Mouse (Mus musculus) bone marrow, adult 2 months (tissue): ENCODE measurements around the gene 6030408B16Rik. TPM values are rescaled to one million over a fixed set of nuclear protein-coding genes. Genes with fewer than 3 reads are reported as not detected.

Experiments
- H3K27ac ChIP-seq: fragments of 200-500 bp; 2 replicates; pipeline ENCODE4 v1.5.1; 2012; ENCODE audit warnings: low read depth, mild to moderate bottlenecking, control low read depth, inconsistent platforms, low read length; ENCODE audit not compliant: control insufficient read depth, poor library complexity, insufficient read depth
- H3K4me1 ChIP-seq: fragments of 200-500 bp; 2 replicates; pipeline ENCODE4 v1.6.1; 2011; ENCODE audit warnings: low read length; ENCODE audit not compliant: control insufficient read depth, insufficient read depth
- H3K4me3 ChIP-seq: fragments of 200-500 bp; replicated peaks from 2 replicates; pipeline ENCODE3; 2011; ENCODE audit warnings: mild to moderate bottlenecking, low read depth, low read length, control low read depth; ENCODE audit not compliant: control insufficient read depth
- CTCF ChIP-seq: fragments of 200-500 bp; IDR thresholded peaks from 2 replicates; pipeline ENCODE4 v1.5.1; 2011; ENCODE audit warnings: low read length, control low read depth; ENCODE audit not compliant: control insufficient read depth, insufficient read depth
- POLR2A ChIP-seq: fragments of 200-500 bp; IDR thresholded peaks from 2 replicates; pipeline ENCODE4 v1.6.1; 2011; ENCODE audit warnings: low read depth, mild to moderate bottlenecking, control low read depth, low read length, borderline replicate concordance; ENCODE audit not compliant: control insufficient read depth
- WGBS: fragments of 180-500 bp; shearing (Covaris S2); methylation state at CpG from one replicate; pipeline ENCODE4 v1.1.7; 2018; 5-methylcytosine and 5-hydroxymethylcytosine counted together
- polyA plus RNA-seq: library from polyadenylated mRNA; stranded (reverse); fragments of >200 nt; gene quantifications from 2 replicates; pipeline ENCODE4 v1.2.4, GENCODE M21; 2011; ENCODE audit warnings: low replicate concordance; ENCODE audit not compliant: missing spikeins, insufficient read depth, insufficient read length

6030408B16Rik gene
- polyA plus RNA-seq, 1 experiment, result 1.4 TPM

DNA sequence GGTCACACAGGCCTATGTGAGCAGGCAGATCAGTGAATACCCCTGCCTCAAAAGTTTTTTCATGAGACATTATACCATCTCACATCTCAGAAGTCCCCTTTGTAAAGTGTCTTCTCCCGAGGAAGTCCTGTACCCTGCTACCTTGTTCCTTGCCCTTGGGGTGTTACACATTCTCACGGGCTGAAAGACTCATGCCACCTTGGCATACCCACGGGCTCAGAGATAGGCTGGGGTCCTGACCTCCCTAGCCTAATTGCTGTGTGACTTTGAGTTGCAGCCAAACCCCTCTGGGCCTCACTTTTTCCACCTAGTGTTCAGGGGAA is 39.5 kb upstream of the 6030408B16Rik start:
- Histone ChIP-seq H3K4me3 (peak overlapping the region; percentile 43), H3K27ac (peak overlapping the region; percentile 16; the same call in 1 of the 2 replicates), H3K4me1 (peaks cover 9% of the 10 kb centered on the region)
- TF ChIP-seq POLR2A (no peak), CTCF (no peak)
- 32% methylated on average over 3 of the region's 3 CpGs for WGBS

DNA sequence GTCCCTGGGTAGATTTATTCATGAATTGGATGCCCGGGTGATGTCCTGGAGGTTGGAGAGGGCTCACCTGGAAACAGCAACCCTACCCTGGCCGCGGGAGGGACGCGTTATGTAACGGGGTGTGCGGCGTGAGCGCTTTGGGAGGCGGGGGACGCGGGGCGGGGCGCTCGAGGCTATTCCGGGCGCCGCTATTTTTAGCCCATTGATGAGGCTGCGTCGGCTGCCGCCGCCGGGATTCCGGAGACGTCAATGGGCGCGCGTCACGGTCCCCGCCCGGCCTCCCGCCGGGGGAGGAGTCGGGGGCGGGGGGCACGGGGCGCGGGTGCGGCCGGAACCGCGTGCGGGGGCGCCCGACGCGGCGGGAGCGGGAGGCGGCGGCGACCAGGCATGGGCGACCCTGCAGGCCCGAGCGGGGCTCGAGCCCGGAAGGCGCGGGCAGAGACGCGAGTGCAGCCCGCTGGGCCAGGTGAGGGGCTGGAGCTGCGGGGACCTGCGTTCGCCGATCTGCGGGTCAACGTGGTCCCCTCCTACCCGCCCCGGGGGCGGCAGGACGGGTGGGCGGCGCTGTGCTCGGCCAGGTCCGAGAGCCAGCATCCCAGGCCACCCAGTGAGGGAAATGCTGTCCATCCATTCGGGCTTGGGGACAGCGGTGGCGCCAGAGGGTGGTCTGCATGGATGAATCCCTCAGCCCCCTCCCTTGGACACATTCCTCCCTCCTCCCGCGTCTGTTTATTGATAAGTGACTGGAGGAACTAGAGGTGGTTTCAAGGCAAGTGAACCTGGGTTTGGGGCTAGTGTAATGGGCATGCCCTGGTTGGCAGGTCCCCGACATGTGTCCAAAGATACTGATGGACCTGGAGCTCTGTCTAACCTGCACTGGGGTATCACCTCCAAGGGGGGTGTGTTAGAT is 38.9 kb upstream of the 6030408B16Rik start, which contains the start of gene Nr4a1:
Gene Nr4a1, plus strand, starts transcription at position 384 of the 910 bp plus-strand sequence.
- Histone ChIP-seq H3K4me3 (peak within 1 kb of the TSS; percentile 43), H3K4me1 (peaks cover 12% of the 10 kb centered on the region), H3K27ac (peak within 1 kb of the TSS; percentile 47; the same call in 1 of the 2 replicates)
- 5% methylated on average over 82 of the region's 82 CpGs for WGBS
- no peak for TF ChIP-seq CTCF
- TF ChIP-seq POLR2A, result no peak

GRCm38 (mm10) chr15:101255842-101256462 is 37.1 kb upstream of the 6030408B16Rik start:
- TF ChIP-seq CTCF, result no peak
- TF ChIP-seq POLR2A, result no peak
- peak overlapping the region; percentile 17 for H3K27ac ChIP-seq
- WGBS, result 51% methylated on average over 7 of the region's 7 CpGs
- peaks cover 12% of the 10 kb centered on the region for H3K4me1 ChIP-seq
- no peak overlapping the region for H3K4me3 ChIP-seq

DNA sequence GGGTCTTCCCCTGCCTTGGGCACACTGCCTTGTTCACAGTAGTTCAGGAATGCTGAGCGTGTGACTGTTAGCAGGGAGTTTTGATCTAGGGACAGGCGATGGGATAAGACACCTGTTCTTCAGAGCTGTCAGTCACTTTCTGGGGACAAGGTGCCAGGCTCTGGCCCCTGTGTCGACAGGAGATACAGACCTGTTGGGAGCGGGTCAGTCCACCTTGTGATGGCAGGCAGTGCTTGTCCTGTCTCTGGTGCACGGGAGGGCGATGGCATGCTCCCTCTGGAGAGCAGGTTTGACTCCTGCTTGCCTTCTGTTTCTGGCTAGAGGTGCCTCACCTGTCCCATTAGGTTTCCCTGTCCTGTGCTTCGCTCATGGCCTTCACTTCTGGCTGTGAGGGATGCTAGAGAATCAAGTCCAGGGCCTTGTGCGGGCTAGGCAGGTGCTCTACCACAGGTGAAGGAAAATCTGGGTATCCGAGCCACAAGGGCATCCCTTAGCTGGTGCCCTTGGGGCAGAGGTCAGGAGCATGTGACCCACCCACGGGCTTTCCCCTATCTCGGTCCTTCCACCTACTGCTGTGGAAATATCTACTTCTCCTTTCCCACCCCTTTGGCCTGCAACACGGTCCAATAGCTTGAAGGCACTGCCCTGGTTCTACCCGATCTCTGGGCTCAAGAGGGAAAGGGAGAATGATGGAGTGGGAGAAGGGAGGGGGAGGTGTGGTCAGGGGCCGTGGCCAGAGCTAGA is 36.4 kb upstream of the 6030408B16Rik start:
- TF ChIP-seq POLR2A (no peak), CTCF (no peak)
- Histone ChIP-seq H3K27ac (peak overlapping the region; percentile 57), H3K4me1 (peaks cover 12% of the 10 kb centered on the region), H3K4me3 (no peak overlapping the region)
- WGBS, result 53% methylated on average over 14 of the region's 14 CpGs

- peaks cover 13% of the 10 kb centered on the region for H3K4me1 ChIP-seq
- WGBS, result 11% methylated on average over 11 of the region's 11 CpGs
- H3K27ac ChIP-seq, result no peak overlapping the region; the same call in 1 of the 2 replicates
- no peak overlapping the region for H3K4me3 ChIP-seq
- TF ChIP-seq CTCF, result no peak
- no peak for TF ChIP-seq POLR2A
Observed at GRCm38 (mm10) chr15:101258420-101258819, 34.6 kb upstream of the 6030408B16Rik start.

DNA sequence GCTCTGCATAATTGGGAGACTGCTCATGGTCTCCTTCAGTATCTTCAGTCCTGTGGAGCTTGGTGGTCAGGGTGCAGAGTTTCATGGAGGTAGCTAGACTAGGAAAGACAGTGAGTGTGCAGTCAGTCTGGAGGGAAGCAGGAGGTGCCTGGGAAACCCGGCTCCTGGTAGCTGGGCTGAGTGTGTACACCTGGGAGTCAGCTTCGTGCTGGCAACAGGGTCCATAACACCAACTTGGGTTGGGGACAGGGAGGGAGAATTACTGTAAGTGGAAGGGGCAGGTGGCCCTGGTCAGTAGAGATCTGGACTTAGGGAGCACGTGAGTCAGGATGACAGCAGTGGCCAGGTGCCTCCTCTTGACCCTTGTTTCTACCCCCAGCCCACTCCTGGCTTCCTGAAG is 33.1 kb upstream of the 6030408B16Rik start:
- H3K4me1 ChIP-seq, result peaks cover 13% of the 10 kb centered on the region
- TF ChIP-seq POLR2A (no peak), CTCF (no peak)
- H3K4me3 ChIP-seq, result no peak overlapping the region
- H3K27ac ChIP-seq, result no peak overlapping the region
- 73% methylated on average over 3 of the region's 3 CpGs for WGBS

DNA sequence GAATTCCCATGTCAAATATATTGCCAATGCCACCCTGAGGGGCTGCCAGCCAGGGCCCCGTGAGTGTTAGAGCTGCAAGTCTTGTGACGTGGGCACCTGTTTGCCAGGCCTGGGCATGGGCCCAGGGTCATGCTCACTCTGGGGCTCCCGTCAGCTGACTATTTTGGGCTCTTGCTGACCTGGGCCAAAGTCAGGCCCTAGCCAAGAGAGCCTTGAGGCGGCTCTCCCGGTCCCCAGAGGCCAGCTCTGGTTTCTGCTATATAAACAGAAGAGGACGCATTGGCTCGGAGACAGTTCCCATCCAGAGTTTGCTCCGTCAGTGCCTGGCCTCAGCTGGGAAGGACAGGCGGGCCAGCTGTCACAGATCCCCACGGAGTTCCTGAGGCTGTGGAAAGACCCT is 32.6 kb upstream of the 6030408B16Rik start:
- Histone ChIP-seq H3K27ac (no peak overlapping the region), H3K4me3 (no peak overlapping the region), H3K4me1 (peaks cover 13% of the 10 kb centered on the region)
- 83% methylated on average over 10 of the region's 10 CpGs for WGBS
- no peak for TF ChIP-seq POLR2A
